Mouse (Mus musculus): ENCODE data around the gene Ablim1. TPM values are rescaled to one million over a fixed set of nuclear protein-coding genes. Genes with fewer than 3 reads are reported as not detected.
A peak's percentile ranks its signal among the peaks of the same experiment; 100 is the strongest.

Ablim1 gene
- polyA plus RNA-seq, 1 experiment from 2014 or later, result 12.4 TPM

DNA sequence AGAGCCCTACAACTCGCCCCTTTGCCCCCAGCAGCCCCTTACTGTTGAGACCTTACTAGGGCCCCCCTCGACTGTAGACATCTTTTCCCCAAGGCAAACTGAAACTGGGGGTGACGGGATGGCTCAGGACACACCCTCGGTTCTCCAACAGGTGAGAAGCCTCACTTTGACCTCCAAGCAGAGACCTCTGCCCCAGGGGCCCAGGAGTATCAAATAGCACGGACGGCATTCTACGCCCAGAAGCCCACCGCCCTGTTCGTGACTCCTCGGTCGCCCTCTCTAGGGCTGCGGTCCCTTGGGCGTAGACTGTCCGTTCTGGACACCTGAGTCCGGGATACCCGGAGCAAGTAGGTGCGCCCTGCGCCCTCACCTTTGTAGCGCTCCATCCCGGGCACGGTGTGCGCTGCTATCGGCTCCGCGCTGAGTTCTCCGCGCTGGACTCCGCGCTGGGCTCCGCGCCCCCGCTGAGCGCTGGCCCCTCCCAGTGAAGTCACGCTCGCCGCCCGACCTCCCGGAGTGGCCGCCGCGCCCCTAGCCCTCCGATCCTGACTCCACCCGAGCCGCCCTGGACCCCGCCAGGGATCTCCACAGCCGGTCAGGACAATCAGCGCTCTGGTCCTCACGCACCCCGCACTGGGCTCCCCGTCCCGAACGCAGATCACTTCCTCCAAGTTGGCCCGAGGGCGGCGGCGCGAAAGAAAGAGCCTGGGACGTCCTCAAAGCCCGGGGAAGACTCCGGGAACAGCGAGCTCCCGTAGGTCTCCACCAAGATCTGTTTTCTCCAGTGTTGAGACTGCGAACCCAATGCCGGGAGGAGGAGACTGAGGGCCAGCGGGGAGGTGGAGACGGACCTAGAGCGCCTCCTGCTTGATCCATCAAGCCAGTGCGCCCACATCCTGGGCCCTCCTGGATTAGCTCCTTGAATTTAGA lies 306.7 kb downstream of the Ablim1 start, which contains the start of gene Afap1l2:
Gene Afap1l2 (minus strand): TSS at position 448 of the 930 bp plus-strand sequence.
- H3K4me2 ChIP-seq (ENCODE audit: low read depth, low read length), result peak within 1 kb of the TSS; percentile 61
- WGBS (ENCODE audit: insufficient replicate concordance), result 3% methylated on average over 66 of the region's 68 CpGs
- H3K9me3 ChIP-seq (replicated peaks; ENCODE audit: control insufficient read depth, low read length), result no peaks in the 10 kb centered on the region
- H3K4me3 ChIP-seq (ENCODE audit: low read depth, low read length), result peak within 1 kb of the TSS; percentile 51
- H3K9ac ChIP-seq (ENCODE audit: low read depth, low read length), result peak within 1 kb of the TSS; percentile 11; the same call in 1 of the 2 replicates
- 0 out of 2 replicates have a peak, but pooled peaks have one; percentile 13 for ATAC-seq (ENCODE audit: low read depth)
- peaks cover 23% of the 10 kb centered on the region for H3K27me3 ChIP-seq (ENCODE audit: control insufficient read depth, insufficient read depth, low read depth, low read length)
- H3K27ac ChIP-seq (ENCODE audit: low read length), result no peak within 1 kb of the TSS
- H3K36me3 ChIP-seq (ENCODE audit: control insufficient read depth, insufficient read depth), result no peaks in the 10 kb centered on the region
- H3K4me1 ChIP-seq (ENCODE audit: control insufficient read depth, low read depth, low read length), result no peaks in the 10 kb centered on the region

DNA sequence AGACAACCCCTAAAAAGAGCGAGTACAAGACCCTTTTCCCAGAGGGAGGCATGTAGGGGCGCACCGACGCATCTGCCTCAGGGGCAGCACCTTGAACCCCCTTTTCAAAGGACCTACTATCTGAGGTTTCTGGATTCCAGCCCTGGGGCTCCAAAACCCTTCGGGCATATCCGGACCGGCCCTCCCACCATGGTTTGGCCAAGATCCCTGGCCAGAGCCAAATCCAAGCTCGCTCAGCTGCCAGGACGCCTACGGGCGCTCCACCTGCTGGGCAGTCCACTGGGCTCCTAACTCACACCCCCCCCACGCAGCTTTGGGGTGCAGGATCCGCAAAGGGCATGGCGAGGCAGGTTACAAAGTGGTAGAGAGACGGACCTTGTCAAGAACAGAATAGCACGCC lies 307.4 kb downstream of the Ablim1 start:
- no peak for ATAC-seq (ENCODE audit: low read depth)
- H3K27ac ChIP-seq (ENCODE audit: low read length), result no peak overlapping the region
- no peak overlapping the region for H3K9ac ChIP-seq (ENCODE audit: low read depth, low read length)
- no peaks in the 10 kb centered on the region for H3K4me1 ChIP-seq (ENCODE audit: control insufficient read depth, low read depth, low read length)
- no peaks in the 10 kb centered on the region for H3K9me3 ChIP-seq (replicated peaks; ENCODE audit: control insufficient read depth, low read length)
- no peak overlapping the region for H3K4me2 ChIP-seq (ENCODE audit: low read depth, low read length)
- H3K27me3 ChIP-seq (ENCODE audit: control insufficient read depth, insufficient read depth, low read depth, low read length), result peaks cover 23% of the 10 kb centered on the region
- no peaks in the 10 kb centered on the region for H3K36me3 ChIP-seq (ENCODE audit: control insufficient read depth, insufficient read depth)
- WGBS (ENCODE audit: insufficient replicate concordance), result 59% methylated on average over 16 of the region's 16 CpGs
- peak overlapping the region; percentile 51 for H3K4me3 ChIP-seq (ENCODE audit: low read depth, low read length)

DNA sequence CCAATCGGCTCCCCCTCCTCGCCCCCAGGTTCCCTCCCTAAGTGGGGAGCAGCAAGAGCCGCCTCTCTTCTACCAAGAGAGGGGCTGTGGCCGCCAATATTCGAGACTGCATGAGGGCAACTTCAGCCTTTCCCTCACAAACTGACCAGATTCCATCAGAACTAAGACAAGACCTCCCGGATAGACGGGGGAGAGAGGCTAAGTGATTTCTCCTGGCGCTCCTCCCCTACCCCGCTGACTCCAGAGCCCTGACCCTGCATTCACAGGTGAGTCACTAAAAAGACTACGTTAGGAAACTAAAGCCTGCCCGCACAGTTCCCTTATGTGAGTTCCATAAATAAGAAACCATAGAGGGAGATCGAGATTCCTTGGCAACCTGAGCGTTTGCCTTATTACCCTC lies 307.9 kb downstream of the Ablim1 start:
- Histone ChIP-seq H3K4me2 (ENCODE audit: low read depth, low read length) (no peak overlapping the region), H3K27me3 (ENCODE audit: control insufficient read depth, insufficient read depth, low read depth, low read length) (peaks cover 23% of the 10 kb centered on the region)
- no peak for ATAC-seq (ENCODE audit: low read depth)

DNA sequence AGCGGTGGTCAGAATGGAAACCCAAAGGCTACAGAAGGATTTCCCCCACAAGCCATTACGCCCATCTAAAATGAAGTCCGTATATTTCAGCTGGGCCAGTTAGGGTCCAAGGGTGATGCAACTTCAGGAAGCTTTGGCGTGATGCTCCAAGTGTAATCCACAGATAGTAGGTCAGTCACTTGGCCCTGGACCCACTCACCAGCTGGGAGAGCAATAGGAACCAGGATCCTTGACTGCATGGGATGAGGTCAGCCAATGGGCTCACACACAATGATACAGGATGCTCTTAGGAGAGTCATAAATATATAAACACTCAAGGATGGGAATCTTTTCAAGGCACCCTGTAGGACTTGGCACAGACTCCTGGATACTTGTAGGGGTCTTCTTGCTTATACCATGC lies 309.7 kb downstream of the Ablim1 start:
- Histone ChIP-seq H3K27me3 (ENCODE audit: control insufficient read depth, insufficient read depth, low read depth, low read length) (peaks cover 23% of the 10 kb centered on the region), H3K4me2 (ENCODE audit: low read depth, low read length) (no peak overlapping the region), H3K9me3 (replicated peaks; ENCODE audit: control insufficient read depth, low read length) (no peaks in the 10 kb centered on the region), H3K27ac (ENCODE audit: low read length) (no peak overlapping the region), H3K4me3 (ENCODE audit: low read depth, low read length) (no peak overlapping the region), H3K9ac (ENCODE audit: low read depth, low read length) (no peak overlapping the region), H3K4me1 (ENCODE audit: control insufficient read depth, low read depth, low read length) (no peaks in the 10 kb centered on the region), H3K36me3 (ENCODE audit: control insufficient read depth, insufficient read depth) (no peaks in the 10 kb centered on the region)
- ATAC-seq (ENCODE audit: low read depth), result no peak
- 74% methylated on average over 4 of the region's 4 CpGs for WGBS (ENCODE audit: insufficient replicate concordance)

More for the DNA sequence above, 307.9 kb downstream of the Ablim1 start:
- Histone ChIP-seq H3K9ac (ENCODE audit: low read depth, low read length) (no peak overlapping the region), H3K36me3 (ENCODE audit: control insufficient read depth, insufficient read depth) (no peaks in the 10 kb centered on the region), H3K4me1 (ENCODE audit: control insufficient read depth, low read depth, low read length) (no peaks in the 10 kb centered on the region), H3K9me3 (replicated peaks; ENCODE audit: control insufficient read depth, low read length) (no peaks in the 10 kb centered on the region), H3K27ac (ENCODE audit: low read length) (no peak overlapping the region), H3K4me3 (ENCODE audit: low read depth, low read length) (no peak overlapping the region)
- WGBS (ENCODE audit: insufficient replicate concordance), result 51% methylated on average over 13 of the region's 13 CpGs

DNA sequence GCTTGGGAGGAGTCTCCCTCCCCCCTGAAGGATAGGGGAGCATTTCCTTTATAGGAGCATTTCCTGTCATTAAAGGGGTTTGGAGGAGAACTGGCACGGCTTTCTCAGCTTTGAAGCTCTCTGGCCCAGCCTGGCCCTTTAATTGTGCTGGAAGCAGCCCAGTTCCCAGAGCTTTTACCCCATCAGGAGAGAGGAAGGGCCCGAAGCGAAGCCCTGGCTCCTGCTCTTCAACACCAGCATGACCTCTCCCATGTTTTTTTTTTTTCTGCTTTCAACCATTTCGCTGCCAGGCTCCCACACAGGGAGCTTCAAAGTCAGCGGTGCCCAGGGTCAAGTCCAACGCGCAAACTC lies 311.3 kb downstream of the Ablim1 start:
- Histone ChIP-seq H3K4me1 (ENCODE audit: control insufficient read depth, low read depth, low read length) (no peaks in the 10 kb centered on the region), H3K9me3 (replicated peaks; ENCODE audit: control insufficient read depth, low read length) (no peaks in the 10 kb centered on the region), H3K4me2 (ENCODE audit: low read depth, low read length) (no peak overlapping the region), H3K27me3 (ENCODE audit: control insufficient read depth, insufficient read depth, low read depth, low read length) (peaks cover 20% of the 10 kb centered on the region), H3K36me3 (ENCODE audit: control insufficient read depth, insufficient read depth) (no peaks in the 10 kb centered on the region), H3K4me3 (ENCODE audit: low read depth, low read length) (no peak overlapping the region), H3K27ac (ENCODE audit: low read length) (no peak overlapping the region), H3K9ac (ENCODE audit: low read depth, low read length) (no peak overlapping the region)
- WGBS (ENCODE audit: insufficient replicate concordance), result 38% methylated on average over 7 of the region's 7 CpGs
- ATAC-seq (ENCODE audit: low read depth), result no peak

DNA sequence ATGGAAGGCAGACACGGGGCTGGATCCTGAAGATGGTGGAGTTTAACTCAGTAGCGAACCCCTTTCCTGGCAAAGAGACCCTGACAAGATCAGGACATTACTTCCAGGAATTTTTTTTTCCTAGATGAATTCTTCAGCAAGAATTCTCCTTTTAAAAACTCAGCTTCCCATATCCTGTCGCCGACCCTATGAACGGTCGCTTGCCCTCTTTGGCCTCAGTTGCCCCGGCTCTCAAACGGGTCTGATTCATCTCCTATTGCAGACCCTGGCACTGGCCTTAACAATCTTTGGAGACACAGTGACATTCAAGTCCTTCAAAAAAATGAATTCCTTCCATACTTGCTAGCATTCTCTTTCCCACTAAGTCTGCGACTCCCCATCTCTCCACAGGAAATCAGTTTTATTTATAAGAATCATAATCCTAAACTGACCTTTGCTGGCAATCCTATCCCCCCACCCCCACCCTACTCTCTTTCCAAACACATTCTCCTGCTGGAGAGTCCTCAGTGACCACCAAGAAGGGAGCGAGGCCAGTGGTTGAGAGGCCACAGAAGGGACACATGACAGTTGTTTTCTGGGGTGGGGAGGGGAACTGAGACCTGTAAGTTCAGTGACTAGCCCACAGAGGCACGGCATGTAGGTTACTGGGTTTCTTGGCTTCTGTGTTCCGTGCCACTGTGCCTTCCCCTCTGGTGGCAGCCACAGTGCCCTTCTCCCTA lies 311.8 kb downstream of the Ablim1 start:
- Histone ChIP-seq H3K9ac (ENCODE audit: low read depth, low read length) (no peak overlapping the region), H3K4me1 (ENCODE audit: control insufficient read depth, low read depth, low read length) (no peaks in the 10 kb centered on the region), H3K27me3 (ENCODE audit: control insufficient read depth, insufficient read depth, low read depth, low read length) (peaks cover 15% of the 10 kb centered on the region), H3K9me3 (replicated peaks; ENCODE audit: control insufficient read depth, low read length) (no peaks in the 10 kb centered on the region), H3K4me2 (ENCODE audit: low read depth, low read length) (no peak overlapping the region), H3K27ac (ENCODE audit: low read length) (no peak overlapping the region), H3K4me3 (ENCODE audit: low read depth, low read length) (no peak overlapping the region), H3K36me3 (ENCODE audit: control insufficient read depth, insufficient read depth) (no peaks in the 10 kb centered on the region)
- ATAC-seq (ENCODE audit: low read depth), result no peak
- WGBS (ENCODE audit: insufficient replicate concordance), result 59% methylated on average over 12 of the region's 12 CpGs

DNA sequence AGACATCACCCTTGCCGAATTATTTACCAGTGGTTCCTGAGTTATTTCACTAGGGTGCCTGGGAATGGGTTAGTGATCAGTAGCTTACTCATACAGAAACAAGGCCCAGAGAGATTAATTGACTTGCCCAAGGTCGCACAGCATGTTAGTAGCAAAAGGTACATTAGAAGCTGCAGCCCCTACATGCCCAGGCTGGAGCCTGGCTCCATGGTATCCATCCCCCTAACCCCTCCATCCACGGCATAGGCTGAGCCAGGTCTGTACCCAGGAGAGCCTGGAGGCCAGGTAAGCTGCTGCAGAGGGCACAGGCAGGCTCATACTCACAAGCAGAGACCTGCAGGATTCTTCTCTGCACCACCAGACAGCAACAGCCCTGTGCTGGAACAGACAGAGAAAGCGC lies 312.8 kb downstream of the Ablim1 start:
- no peak overlapping the region for H3K4me2 ChIP-seq (ENCODE audit: low read depth, low read length)
- no peak overlapping the region for H3K4me3 ChIP-seq (ENCODE audit: low read depth, low read length)
- H3K27ac ChIP-seq (ENCODE audit: low read length), result no peak overlapping the region
- H3K36me3 ChIP-seq (ENCODE audit: control insufficient read depth, insufficient read depth), result no peaks in the 10 kb centered on the region
- H3K9ac ChIP-seq (ENCODE audit: low read depth, low read length), result no peak overlapping the region
- peaks cover 5% of the 10 kb centered on the region for H3K27me3 ChIP-seq (ENCODE audit: control insufficient read depth, insufficient read depth, low read depth, low read length)
- H3K9me3 ChIP-seq (replicated peaks; ENCODE audit: control insufficient read depth, low read length), result no peaks in the 10 kb centered on the region
- H3K4me1 ChIP-seq (ENCODE audit: control insufficient read depth, low read depth, low read length), result no peaks in the 10 kb centered on the region; the same call in 1 of the 2 replicates
- 60% methylated on average over 4 of the region's 4 CpGs for WGBS (ENCODE audit: insufficient replicate concordance)
- ATAC-seq (ENCODE audit: low read depth), result no peak

DNA sequence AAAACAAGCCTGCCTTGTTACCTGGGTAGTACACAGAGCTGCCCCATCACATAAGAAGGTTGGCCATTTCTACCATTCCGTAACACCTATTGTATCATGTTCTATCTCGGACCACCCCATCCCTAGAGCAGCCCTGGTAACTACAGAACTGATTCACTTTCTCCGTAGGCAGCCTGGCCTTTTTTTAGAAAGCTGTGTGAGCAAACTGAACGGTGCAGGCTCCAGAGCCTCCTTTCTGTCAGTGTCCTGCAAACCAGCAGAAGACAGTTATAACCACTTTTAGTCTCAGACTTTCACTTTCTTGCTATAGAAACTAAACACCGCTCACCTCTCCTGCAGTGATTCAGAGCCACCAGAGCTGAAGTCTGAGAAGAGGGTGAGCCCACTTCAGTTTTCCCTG lies 314.1 kb downstream of the Ablim1 start:
- WGBS (ENCODE audit: insufficient replicate concordance), result 69% methylated on average over 5 of the region's 5 CpGs

DNA sequence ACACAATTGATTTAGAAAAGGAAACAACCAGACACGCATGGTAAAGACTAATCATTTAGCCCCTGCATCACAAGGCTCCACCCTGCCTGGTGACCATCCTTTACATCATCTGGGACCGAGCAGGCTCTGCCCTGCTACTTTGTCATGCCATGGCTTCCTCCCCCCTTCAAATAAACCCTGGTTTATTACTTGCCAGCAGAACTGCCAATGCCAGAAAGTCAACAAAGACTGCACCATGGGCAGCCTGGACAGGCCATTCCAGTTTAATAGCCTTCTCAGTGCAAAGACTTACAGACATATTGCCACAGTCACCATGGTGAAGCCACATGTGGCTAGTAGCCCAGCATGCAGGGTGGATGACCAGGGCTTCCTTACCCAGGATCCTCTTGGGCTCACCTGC lies 314.9 kb downstream of the Ablim1 start:
- H3K9me3 ChIP-seq (replicated peaks; ENCODE audit: control insufficient read depth, low read length), result no peaks in the 10 kb centered on the region
- H3K4me3 ChIP-seq (ENCODE audit: low read depth, low read length), result no peak overlapping the region
- ATAC-seq (ENCODE audit: low read depth), result no peak
- 60% methylated on average over 2 of the region's 2 CpGs for WGBS (ENCODE audit: insufficient replicate concordance)
- no peak overlapping the region for H3K27ac ChIP-seq (ENCODE audit: low read length)
- H3K9ac ChIP-seq (ENCODE audit: low read depth, low read length), result no peak overlapping the region
- H3K4me2 ChIP-seq (ENCODE audit: low read depth, low read length), result no peak overlapping the region
- H3K4me1 ChIP-seq (ENCODE audit: control insufficient read depth, low read depth, low read length), result no peaks in the 10 kb centered on the region; the same call in 1 of the 2 replicates
- H3K36me3 ChIP-seq (ENCODE audit: control insufficient read depth, insufficient read depth), result no peaks in the 10 kb centered on the region
- H3K27me3 ChIP-seq (ENCODE audit: control insufficient read depth, insufficient read depth, low read depth, low read length), result no peaks in the 10 kb centered on the region

More for the DNA sequence above, 314.1 kb downstream of the Ablim1 start:
- no peak for ATAC-seq (ENCODE audit: low read depth)
- Histone ChIP-seq H3K9me3 (replicated peaks; ENCODE audit: control insufficient read depth, low read length) (no peaks in the 10 kb centered on the region), H3K36me3 (ENCODE audit: control insufficient read depth, insufficient read depth) (no peaks in the 10 kb centered on the region), H3K27me3 (ENCODE audit: control insufficient read depth, insufficient read depth, low read depth, low read length) (no peaks in the 10 kb centered on the region), H3K4me1 (ENCODE audit: control insufficient read depth, low read depth, low read length) (no peaks in the 10 kb centered on the region; the same call in 1 of the 2 replicates), H3K27ac (ENCODE audit: low read length) (no peak overlapping the region), H3K4me3 (ENCODE audit: low read depth, low read length) (no peak overlapping the region), H3K4me2 (ENCODE audit: low read depth, low read length) (no peak overlapping the region), H3K9ac (ENCODE audit: low read depth, low read length) (no peak overlapping the region)
